Comparison of ENCODE assay signal across 8 mouse cellular contexts in the genomic region with DNA sequence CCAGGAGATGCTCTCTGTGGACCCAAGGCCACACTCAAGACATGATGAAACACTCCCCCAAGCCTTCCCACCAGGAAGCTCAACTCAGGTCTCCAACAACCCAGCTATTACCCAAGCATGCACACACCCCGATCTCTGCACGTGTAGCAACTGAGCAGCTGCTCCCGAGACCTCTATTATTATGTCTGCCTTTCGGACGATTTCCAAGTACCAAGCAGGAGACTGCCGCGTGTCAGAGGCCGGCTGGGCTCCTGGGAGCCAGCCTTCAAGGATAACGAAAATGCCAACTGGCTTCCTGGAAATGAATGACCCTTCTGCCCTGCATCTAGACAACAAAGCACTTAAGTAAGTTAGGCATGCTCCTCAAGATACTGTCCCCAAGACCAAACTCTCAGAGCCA. TPM values are rescaled to one million over a fixed set of nuclear protein-coding genes. Genes with fewer than 3 reads are reported as not detected.
A peak's percentile ranks its signal among the peaks of the same experiment; 100 is the strongest.
DNase-seq lines count a peak whose midpoint lies in the region; ATAC-seq and TF ChIP-seq lines count a peak whose summit lies in the region.

No protein-coding gene starts in this region.

- H3K27me3 ChIP-seq in kidney, adult 2 months (replicated peaks; ENCODE audit: control insufficient read depth, insufficient read depth, low read length): no peaks in the 10 kb centered on the region
- H3K27me3 ChIP-seq in embryonic facial prominence, embryonic 11.5 days (ENCODE audit: control insufficient read depth, insufficient read depth, low read length): no peaks in the 10 kb centered on the region
- no peaks in the 10 kb centered on the region for H3K27me3 ChIP-seq in hindbrain, embryonic 13.5 days
- no peaks in the 10 kb centered on the region for H3K27me3 ChIP-seq in midbrain, embryonic 15.5 days (replicated peaks)

- ATAC-seq in embryonic facial prominence, embryonic 11.5 days (replicated peaks; ENCODE audit: insufficient number of reproducible peaks, low FRiP score, low TSS enrichment, low read depth): no peak
- no peak for ATAC-seq in hindbrain, embryonic 13.5 days (ENCODE audit: low FRiP score)
- no peak for ATAC-seq in midbrain, embryonic 15.5 days (replicated peaks)

- TF ChIP-seq POLR2A in kidney, adult 2 months (IDR thresholded peaks at IDR 0.05; ENCODE audit: low read depth, low read length): no peak

- H3K9me3 ChIP-seq in embryonic facial prominence, embryonic 11.5 days (replicated peaks; ENCODE audit: control insufficient read depth, low read length): no peaks in the 10 kb centered on the region
- no peaks in the 10 kb centered on the region for H3K9me3 ChIP-seq in hindbrain, embryonic 13.5 days
- no peaks in the 10 kb centered on the region for H3K9me3 ChIP-seq in midbrain, embryonic 15.5 days

- peak overlapping the region; percentile 53; the same call in 1 of the 2 replicates for H3K4me3 ChIP-seq in kidney, adult 2 months (ENCODE audit: insufficient read depth, low read depth, low read length)
- peak overlapping the region; percentile 82 for H3K4me3 ChIP-seq in embryonic facial prominence, embryonic 11.5 days (ENCODE audit: low read depth, low read length)
- H3K4me3 ChIP-seq in hindbrain, embryonic 13.5 days: peak overlapping the region; percentile 76
- H3K4me3 ChIP-seq in midbrain, embryonic 15.5 days: peak overlapping the region; percentile 88

- no peaks in the 10 kb centered on the region for H3K36me3 ChIP-seq in kidney, adult 2 months (ENCODE audit: control insufficient read depth, insufficient read depth, low read length)
- no peaks in the 10 kb centered on the region for H3K36me3 ChIP-seq in embryonic facial prominence, embryonic 11.5 days (replicated peaks; ENCODE audit: control insufficient read depth, insufficient read depth, low read depth, low read length)
- H3K36me3 ChIP-seq in hindbrain, embryonic 13.5 days: peaks cover 10% of the 10 kb centered on the region
- no peaks in the 10 kb centered on the region; the same call in 1 of the 2 replicates for H3K36me3 ChIP-seq in midbrain, embryonic 15.5 days (replicated peaks)

- WGBS in kidney, adult 2 months: 19% methylated on average over 9 of the region's 9 CpGs
- WGBS in embryonic facial prominence, embryonic 11.5 days: 45% methylated on average over 9 of the region's 9 CpGs
- WGBS in hindbrain, embryonic 13.5 days: 24% methylated on average over 9 of the region's 9 CpGs
- 14% methylated on average over 9 of the region's 9 CpGs for WGBS in midbrain, embryonic 15.5 days

- peaks cover 2% of the 10 kb centered on the region; the same call in 1 of the 2 replicates for H3K4me1 ChIP-seq in kidney, adult 2 months (ENCODE audit: control insufficient read depth, insufficient read depth, low read length)
- H3K4me1 ChIP-seq in embryonic facial prominence, embryonic 11.5 days (ENCODE audit: control insufficient read depth, insufficient read depth, low read length): peaks cover 3% of the 10 kb centered on the region; the same call in 1 of the 2 replicates
- peaks cover 26% of the 10 kb centered on the region for H3K4me1 ChIP-seq in hindbrain, embryonic 13.5 days (replicated peaks)
- H3K4me1 ChIP-seq in midbrain, embryonic 15.5 days: peaks cover 25% of the 10 kb centered on the region

- DNase-seq in kidney, adult 2 months: no peak
- no peak for DNase-seq in kidney, postnatal 10 days
- DNase-seq in embryonic facial prominence, embryonic 11.5 days (ENCODE audit: low spot score): no peak
- no peak for DNase-seq in spleen, adult 18-20 months
- DNase-seq in urinary bladder, postnatal 25 days (ENCODE audit: low spot score): no peak
- no peak for DNase-seq in thymus, postnatal 0 days (ENCODE audit: low spot score)

- peak overlapping the region; percentile 92 for H3K9ac ChIP-seq in embryonic facial prominence, embryonic 11.5 days (replicated peaks; ENCODE audit: low read length)
- H3K9ac ChIP-seq in hindbrain, embryonic 13.5 days: peak overlapping the region; percentile 89
- H3K9ac ChIP-seq in midbrain, embryonic 15.5 days: peak overlapping the region; percentile 94

- H3K27ac ChIP-seq in kidney, adult 2 months (ENCODE audit: insufficient read depth, low read depth, low read length): 0 out of 2 replicates have a peak overlapping the region, but pooled peaks have one; percentile 10
- 0 out of 2 replicates have a peak overlapping the region, but pooled peaks have one; percentile 91 for H3K27ac ChIP-seq in embryonic facial prominence, embryonic 11.5 days (replicated peaks; ENCODE audit: low read depth, low read length)
- H3K27ac ChIP-seq in hindbrain, embryonic 13.5 days: peak overlapping the region; percentile 94
- peak overlapping the region; percentile 91 for H3K27ac ChIP-seq in midbrain, embryonic 15.5 days

- H3K4me2 ChIP-seq in embryonic facial prominence, embryonic 11.5 days (ENCODE audit: low read depth, low read length): peak overlapping the region; percentile 86
- peak overlapping the region; percentile 96 for H3K4me2 ChIP-seq in hindbrain, embryonic 13.5 days
- peak overlapping the region; percentile 66 for H3K4me2 ChIP-seq in midbrain, embryonic 15.5 days

- no peak for TF ChIP-seq CTCF in kidney, adult 2 months (conservative IDR thresholded peaks at IDR 0.05; ENCODE audit: insufficient read depth, insufficient read length, low read depth, low read length)

RNA-seq across cellular contexts. Expression of gene Gtf2ird1, which starts 2.1 kb away (rescaled TPM):
- 22.4 and 24.0 TPM in 2 replicates for polyA plus RNA-seq in kidney, adult 2 months (2012; rRNA removed)
- 99.8 and 104 TPM in 2 replicates for polyA plus RNA-seq in embryonic facial prominence, embryonic 11.5 days (2014; fragmentation: Nextera tagmentation; extraction: Ambion mirVana)
- polyA plus RNA-seq in hindbrain, embryonic 13.5 days (2015; fragmentation: Nextera tagmentation; extraction: Ambion mirVana): 74.5 and 76.0 TPM in 2 replicates
- polyA plus RNA-seq in midbrain, embryonic 15.5 days (2015; fragmentation: Nextera tagmentation; extraction: Ambion mirVana): 89.0 and 90.2 TPM in 2 replicates
- 54.7 and 67.4 TPM in 2 replicates for polyA plus RNA-seq in thymus, postnatal 0 days (2015; fragmentation: Nextera tagmentation; extraction: Ambion mirVana)

Comparison
In these comparisons a context has a peak if more than half of its experiments do, and no peak if none do; other contexts are left out.
1. H3K27ac ChIP-seq: peak in every context shown above with its lines; median percentile 94 in hindbrain, embryonic 13.5 days; 91 in embryonic facial prominence, embryonic 11.5 days; 91 in midbrain, embryonic 15.5 days; 10 in kidney, adult 2 months.